Mouse (Mus musculus): ENCODE measurements around the gene Sec31b.
A peak's percentile ranks its signal among the peaks of the same experiment; 100 is the strongest.

The Sec31b gene

GRCm38 (mm10) chr19:44545321-44546041 lies at the start of gene Sec31b:
Gene Sec31b (minus strand): TSS chr19:44545864.
- DNase-seq = peak; percentile 42 to 58

DNA sequence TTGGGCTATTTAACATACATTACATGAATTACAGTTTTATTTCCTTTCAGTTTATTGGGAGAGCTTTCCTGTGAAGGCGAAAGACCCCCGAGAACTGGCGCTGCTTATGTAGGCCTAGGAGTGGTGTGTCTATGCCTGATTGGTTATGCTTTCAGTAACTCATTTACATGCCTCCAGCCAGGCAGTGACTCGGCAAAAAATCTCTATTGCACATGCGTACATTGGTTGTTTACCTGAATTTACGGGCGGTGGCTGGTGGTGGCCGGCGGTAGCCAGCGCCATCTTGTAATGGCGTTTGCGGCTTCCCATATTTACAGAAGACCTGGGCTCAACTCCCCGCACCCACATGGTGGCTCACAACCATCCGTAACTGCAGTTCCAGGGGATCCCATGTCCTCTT lies 48.5 kb upstream of the Sec31b start:
- no peak for DNase-seq

DNA sequence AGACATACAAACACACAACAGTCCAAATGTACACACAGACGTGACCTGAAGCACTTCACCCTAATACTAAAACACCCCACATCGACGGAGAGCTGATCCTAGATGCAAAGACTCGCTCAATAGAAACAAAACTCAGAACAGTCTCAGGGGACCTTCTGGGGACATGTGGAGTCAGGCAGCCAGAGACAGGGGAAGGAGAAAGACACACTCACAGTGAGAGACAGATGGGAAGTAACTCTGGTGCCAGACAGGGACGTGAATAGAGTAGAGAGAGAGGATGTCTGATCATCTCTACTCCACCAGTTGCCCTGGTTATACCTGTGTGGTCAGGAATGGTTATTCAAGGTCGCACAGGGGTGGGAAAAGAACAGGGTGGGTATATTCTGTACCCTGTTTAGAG lies 46.0 kb upstream of the Sec31b start:
- DNase-seq = no peak

DNA sequence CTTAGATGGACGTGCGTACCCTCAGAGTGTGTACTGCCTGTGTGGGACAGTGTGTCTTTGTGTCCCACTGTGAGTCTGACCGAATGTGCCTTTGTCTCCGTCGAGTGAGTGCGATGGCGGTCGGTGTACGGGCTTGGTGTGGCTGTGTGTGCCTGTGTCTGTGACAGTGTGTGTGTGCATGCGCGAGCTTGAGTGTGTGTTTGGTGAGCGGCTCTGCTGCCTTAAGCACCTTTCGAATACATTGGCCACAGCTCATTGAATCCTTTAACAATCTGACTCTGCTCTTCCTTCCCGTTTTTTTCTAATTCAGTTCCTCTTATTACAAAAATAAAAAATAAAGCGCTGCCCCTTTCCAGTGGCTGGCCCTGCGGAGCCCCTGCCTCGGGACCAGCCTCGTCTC lies 45.3 kb upstream of the Sec31b start:
- DNase-seq = no peak

- no peak for DNase-seq
These were observed 44.0 kb upstream of the Sec31b start for GRCm38 (mm10) chr19:44589591-44590223.

DNA sequence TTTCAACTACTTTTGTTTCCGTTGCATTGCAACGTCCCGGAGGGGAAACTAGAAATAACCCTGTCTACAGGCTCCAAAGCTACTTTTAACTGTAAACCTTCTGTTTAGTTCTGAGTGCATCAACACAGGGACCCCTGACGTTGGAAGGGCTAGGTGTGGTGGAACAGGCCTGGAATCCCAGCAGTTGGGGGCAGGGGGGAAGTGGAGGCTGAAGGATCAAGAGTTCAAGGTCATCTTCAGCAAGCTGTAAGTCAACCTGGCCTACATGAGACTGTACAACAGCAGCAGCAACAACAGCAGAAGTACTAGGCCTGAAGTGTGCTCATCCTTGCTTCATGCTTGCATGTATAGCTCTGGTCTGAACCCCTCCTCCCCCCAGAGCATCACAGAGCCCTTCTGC lies 42.4 kb upstream of the Sec31b start:
- DNase-seq = no peak

DNA sequence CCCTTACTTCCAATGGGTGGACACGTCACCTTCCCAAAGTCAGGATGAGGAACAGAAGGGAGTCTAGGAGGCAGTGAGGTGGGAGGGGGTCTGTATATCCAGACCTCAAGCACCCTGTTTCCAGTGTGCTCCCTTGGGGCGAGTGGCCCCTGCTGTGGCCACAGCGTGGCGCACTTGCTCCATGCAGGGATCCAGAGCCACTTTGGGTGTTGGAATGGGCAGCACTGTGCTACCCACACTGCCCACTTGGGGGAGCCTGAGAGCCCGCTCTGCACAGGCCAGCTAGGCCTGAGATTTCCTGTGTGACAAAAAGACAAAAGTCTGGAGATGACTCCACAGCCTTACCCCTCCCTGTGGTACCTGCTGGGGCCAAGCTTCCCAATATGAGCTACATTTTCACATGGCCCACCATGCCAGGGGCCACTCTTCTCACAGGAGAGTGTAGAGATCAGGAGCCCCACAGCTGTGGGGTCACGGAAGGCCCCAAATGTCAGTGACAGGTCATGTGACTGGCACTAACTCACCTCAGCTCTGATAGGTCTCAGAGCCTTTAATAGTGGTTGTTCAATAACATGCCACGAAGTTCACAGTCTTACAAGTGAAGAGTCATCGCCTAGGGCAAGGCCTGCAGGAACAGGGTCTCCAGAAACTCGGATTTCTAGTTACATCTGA lies 37.1 kb upstream of the Sec31b start:
- DNase-seq = peak; percentile 92 to 96

DNA sequence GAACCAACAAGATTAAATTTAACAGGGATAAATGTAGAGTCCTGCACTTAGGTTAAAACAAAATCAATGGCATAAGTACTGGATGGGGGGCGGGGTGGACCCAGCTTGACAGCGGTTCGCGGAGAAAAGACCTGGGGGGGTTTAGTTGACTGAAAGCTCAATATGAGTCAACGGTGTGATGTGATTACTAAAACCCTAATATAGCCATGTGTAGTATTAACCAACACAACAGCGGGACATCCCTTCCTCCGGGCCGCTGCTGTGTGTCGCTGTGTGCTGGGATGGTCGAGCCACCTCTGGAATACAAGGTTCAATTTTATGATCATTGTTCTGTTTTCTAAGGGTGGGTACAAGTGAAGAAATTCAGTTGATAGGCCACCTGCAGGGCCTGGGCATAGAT lies 36.4 kb upstream of the Sec31b start:
- DNase-seq = no peak

DNA sequence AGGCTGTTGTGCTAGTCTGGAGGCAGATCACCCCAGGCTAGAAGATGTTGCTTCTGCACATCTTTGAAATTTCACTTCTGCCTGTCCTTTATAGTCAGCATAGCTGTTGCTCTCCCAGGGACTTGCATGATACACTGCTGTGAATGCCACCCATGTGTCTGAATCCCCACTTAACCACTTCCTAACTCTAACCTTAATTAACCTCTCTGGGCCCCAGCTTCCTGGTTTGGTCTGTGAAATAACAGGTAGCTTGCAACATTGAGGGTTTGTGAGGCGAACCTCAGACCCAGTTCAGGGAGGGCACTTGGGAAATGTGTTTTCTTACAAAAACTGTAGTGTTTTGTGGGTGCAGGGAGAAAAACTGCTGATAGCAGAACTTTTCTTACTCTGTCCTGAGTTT lies 32.4 kb upstream of the Sec31b start:
- DNase-seq = no peak

- DNase-seq = no peak
These were observed 30.6 kb upstream of the Sec31b start for GRCm38 (mm10) chr19:44576275-44576674.

- DNase-seq = no peak
These were observed 22.1 kb upstream of the Sec31b start for GRCm38 (mm10) chr19:44567763-44568162.

DNA sequence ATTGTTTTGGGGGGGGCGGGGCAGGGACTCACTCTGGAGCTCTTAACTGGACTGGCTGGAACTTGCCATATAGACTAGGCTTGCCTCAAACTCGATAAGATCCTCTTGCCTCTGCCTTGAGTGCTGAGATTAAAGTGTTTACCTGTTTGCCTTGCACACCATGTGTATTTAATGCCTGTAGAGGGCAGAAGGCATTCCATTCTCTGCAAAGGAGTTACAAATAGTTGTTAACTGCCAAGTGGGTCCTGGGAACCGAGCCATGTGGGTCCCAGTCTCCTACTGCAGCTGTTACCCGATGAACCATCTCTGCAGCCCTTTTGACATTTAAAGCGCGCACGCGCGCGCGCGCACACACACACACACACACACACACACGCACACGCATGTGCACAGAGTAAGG lies 18.3 kb upstream of the Sec31b start:
- no peak for DNase-seq

DNA sequence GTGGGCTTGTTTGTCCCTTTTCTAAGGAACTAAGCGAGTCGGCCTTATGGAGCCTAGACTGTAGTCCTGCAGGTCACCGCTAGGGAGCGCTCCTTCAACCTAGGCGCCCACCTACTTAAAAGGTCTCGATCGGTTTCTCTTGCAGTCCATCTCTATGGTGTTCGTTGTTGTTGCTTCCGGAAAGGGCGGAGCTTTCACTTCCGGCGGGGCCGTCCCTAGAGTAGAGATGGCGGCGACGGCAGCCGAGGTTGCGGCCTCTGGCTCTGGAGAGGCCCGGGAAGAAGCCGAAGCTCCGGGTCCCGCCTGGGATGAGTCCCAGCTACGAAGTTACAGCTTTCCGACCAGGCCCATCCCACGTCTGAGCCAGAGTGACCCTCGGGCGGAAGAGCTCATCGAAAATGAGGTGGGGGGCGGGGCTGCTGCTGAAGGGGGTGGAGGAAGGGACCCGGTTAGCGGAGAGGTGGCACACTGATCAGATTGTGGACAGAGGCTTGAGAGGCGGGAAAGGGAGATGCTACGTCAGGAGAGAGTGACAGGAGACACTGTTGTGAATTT lies 17.1 kb upstream of the Sec31b start, which contains the start of gene Hif1an:
Hif1an (plus strand) TSS at position 199 of the 555 bp plus-strand sequence.
- peak; percentile 96 to 97 for DNase-seq

DNA sequence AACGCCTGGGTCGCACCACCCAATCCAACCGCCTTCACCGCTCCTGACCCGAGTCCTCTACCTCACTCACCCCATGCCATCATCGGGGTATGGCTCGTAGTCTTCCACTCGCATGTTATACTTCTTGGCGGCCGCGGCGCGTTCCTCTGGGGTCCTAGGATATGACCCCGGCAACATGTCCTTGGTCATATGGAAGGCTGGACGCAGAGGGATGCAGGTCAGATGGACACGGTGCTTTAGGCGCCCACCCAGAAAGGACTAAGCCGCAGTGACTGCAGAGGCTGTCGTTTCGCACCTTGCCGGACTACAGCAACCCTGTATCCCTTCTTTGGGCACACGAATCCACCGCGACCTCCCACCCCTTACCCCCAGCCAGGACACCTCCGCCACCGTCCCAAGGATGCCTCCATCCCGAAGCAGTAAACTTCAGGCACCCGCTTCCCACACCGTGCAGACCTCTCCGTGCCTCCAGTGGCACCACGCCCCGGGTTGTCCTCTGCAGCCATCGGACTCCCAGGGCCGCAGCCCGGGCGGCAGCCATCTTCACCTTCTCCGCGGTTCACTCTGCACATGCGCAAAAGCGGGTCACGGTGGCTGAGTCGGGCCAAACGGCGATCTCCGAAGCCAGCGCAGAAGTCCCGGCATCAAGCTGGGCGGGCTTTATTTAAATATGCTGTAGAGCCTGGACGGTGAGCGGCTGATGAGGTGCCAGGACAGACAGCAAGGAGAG lies 9.4 kb upstream of the Sec31b start, which contains the start of gene Ndufb8:
Ndufb8 (minus strand) TSS at position 580 of the 730 bp plus-strand sequence.
- peak; percentile 99 for DNase-seq

DNA sequence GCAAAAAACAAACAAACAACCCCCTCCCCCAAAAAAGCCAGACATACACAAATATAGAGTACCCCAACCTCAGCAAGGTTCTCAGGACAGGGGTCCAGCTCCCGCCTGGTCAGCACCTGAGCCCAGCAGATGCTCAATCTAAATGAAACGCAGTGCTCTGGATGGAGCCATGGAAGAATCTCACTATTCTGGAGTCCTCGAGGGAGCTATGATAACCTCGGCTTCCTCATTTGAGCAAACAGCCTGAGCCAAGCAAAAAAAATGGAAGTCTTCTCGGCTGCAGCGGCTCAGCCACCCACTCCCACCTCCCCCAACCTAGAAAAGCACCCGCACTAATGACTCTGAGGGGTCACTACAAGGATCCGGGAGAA lies 8.8 kb upstream of the Sec31b start:
- no peak for DNase-seq

- no peak for DNase-seq
These were observed 7.6 kb upstream of the Sec31b start for GRCm38 (mm10) chr19:44553286-44553685.

GRCm38 (mm10) chr19:44552731-44553130 lies 7.1 kb upstream of the Sec31b start, which contains the start of gene Gm20538:
Gene Gm20538 (minus strand): TSS chr19:44552831.
- DNase-seq = no peak

GRCm38 (mm10) chr19:44544775-44545174 lies 889 bp downstream of the Sec31b start:
- peak; percentile 73 to 85 for DNase-seq

GRCm38 (mm10) chr19:44544372-44544771 lies 1.3 kb downstream of the Sec31b start:
- no peak for DNase-seq

DNA sequence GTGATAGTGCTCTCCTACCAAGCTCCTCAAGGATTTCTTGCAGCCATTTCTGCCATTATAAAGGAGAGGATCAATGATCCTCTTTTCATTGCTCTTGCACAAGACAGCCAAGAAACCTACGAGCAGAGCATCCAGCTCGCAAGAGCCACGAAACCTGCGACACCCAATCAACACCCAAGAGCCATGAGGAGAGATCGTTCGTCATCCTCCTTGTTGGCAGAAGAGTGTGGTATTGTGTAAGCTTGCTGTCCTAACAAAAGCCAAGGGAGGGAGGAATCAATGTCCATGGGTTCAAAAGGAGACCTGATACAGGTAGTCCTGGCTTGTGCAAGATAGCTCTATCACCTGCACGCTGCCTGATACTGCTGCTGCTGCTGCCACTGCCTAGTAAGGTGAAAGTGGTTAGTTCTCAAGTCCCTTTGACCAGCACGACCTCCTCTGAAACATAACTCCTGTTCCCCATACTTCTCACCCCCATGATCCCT lies 2.9 kb downstream of the Sec31b start:
- DNase-seq = no peak

DNA sequence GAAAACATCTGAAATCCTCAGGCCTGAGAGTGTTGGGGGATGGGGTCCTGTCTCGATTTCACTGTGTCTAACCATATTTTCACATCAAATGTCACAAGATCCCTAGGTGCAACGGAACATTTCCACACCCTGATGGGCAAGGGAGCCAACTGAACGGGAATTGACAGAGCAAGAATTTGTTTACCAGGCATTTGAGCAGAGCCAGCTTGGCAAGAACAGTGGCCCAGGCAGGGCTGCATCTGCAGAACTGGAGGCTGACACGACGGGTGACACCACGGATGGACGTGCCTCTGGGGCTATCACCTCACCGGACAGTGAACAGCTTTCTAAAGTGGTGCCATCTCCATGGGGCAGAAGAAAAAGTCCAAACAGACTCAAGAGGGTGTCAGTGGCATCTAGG lies 8.2 kb downstream of the Sec31b start:
- DNase-seq = no peak

DNA sequence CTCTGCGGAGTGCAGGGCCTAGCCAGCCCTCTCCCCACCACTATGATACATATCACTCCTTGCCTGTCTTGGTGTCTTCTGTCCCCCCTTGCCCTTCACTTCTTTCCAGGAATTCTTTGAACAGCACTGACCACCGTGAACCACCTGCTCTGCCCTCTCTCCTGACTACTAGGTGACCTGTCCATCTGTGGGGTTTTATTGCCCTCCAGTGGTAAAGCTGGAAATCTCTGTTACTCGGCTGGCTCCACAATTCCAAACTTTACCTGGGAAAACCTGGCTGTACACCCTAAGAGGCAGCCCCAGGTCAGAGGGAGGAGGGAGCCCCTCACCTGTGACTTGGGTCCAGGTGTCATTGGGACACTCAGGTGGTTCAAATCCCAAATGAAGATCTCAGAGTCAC lies 10.3 kb downstream of the Sec31b start:
- peak in 1 of 2 experiments; percentile 37 for DNase-seq

- DNase-seq = no peak
These were observed 15.6 kb downstream of the Sec31b start for GRCm38 (mm10) chr19:44530018-44530417.

All from cerebellum, postnatal 25 days (tissue).